Mouse (Mus musculus) megakaryocyte, embryonic 14.5 days (primary cell): ENCODE measurements around the gene Cacna1d. TPM values are rescaled to one million over a fixed set of nuclear protein-coding genes. Genes with fewer than 3 reads are reported as not detected.
A peak's percentile ranks its signal among the peaks of the same experiment; 100 is the strongest.

Experiments
- H3K27me3 ChIP-seq: replicated peaks from 2 replicates; pipeline ENCODE3; 2012; ENCODE audit warnings: inconsistent platforms
- H3K36me3 ChIP-seq: replicated peaks from 2 replicates; pipeline ENCODE3; 2012; ENCODE audit warnings: low read length, inconsistent platforms, mixed read lengths
- H3K4me1 ChIP-seq: 2 replicates; pipeline ENCODE4 v1.6.1; 2012; ENCODE audit warnings: inconsistent platforms
- H3K4me3 ChIP-seq: replicated peaks from 2 replicates; pipeline ENCODE3; 2012; ENCODE audit warnings: moderate library complexity, mild to moderate bottlenecking, inconsistent platforms
- H3K9me3 ChIP-seq: 2 replicates; pipeline ENCODE4 v1.6.1; 2012; ENCODE audit warnings: inconsistent platforms
- FLI1 ChIP-seq: IDR thresholded peaks from 2 replicates; pipeline ENCODE4 v1.6.1; 2012; ENCODE audit warnings: low read length, inconsistent platforms, mixed read lengths
- GATA1 ChIP-seq: IDR thresholded peaks from 3 replicates; pipeline ENCODE4 v1.6.1; 2012; ENCODE audit warnings: mixed read lengths, low read length, inconsistent platforms, borderline replicate concordance
- polyA plus RNA-seq: library from polyadenylated mRNA; stranded (reverse); fragments of >175 nt; gene quantifications from 2 replicates; pipeline ENCODE4 v1.2.3, GENCODE M21; 2012; ENCODE audit warnings: low replicate concordance; ENCODE audit not compliant: insufficient read depth

The Cacna1d gene
- polyA plus RNA-seq, 1 experiment = 0.02 TPM

DNA sequence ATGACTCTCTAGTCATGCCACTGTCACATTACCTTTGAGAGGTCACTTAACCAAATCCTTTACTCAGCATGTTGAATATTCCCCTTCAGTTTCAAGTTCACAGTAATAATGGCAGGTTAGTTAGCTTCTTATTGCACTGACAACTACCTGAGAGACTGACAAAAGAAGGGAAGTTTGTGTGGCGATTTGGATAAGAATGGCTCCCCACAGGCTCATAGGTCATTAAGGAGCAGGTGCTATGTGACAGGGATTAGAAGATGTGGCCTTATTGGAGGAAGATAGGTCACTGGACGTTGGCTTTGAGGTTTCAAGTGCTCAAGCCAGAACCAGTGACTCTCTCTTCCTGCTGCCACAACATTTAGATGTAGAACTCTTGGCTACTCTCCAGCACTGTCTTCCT lies 77.1 kb downstream of the Cacna1d start:
- no peak overlapping the region for H3K4me3 ChIP-seq
- H3K36me3 ChIP-seq = no peaks in the 10 kb centered on the region
- H3K27me3 ChIP-seq = no peaks in the 10 kb centered on the region
- H3K4me1 ChIP-seq = no peaks in the 10 kb centered on the region
- TF ChIP-seq FLI1 (no peak), GATA1 (no peak)
- H3K9me3 ChIP-seq = peaks cover 9% of the 10 kb centered on the region

DNA sequence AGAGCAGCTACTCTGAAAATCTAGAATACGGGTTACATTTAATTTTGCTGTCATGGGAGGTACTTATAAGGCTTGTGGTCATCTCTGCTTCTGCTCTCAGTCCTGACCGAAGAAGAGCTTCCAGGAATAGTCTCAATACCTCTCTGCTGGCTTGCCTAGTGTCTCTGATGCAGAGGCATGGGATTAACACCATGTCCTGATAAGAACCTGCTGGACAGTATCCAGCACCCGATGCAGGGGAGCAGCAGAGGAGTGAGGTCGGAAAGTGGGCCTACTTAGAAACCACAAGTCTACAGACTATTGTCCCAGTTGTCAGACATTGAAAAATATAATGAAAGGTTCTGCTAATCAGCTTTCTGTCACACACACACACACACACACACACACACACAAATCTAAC lies 81.9 kb downstream of the Cacna1d start:
- TF ChIP-seq FLI1 (no peak), GATA1 (no peak)
- no peaks in the 10 kb centered on the region for H3K36me3 ChIP-seq
- H3K27me3 ChIP-seq = peaks cover 2% of the 10 kb centered on the region
- H3K9me3 ChIP-seq = peaks cover 11% of the 10 kb centered on the region
- no peak overlapping the region for H3K4me3 ChIP-seq
- peaks cover 11% of the 10 kb centered on the region for H3K4me1 ChIP-seq

DNA sequence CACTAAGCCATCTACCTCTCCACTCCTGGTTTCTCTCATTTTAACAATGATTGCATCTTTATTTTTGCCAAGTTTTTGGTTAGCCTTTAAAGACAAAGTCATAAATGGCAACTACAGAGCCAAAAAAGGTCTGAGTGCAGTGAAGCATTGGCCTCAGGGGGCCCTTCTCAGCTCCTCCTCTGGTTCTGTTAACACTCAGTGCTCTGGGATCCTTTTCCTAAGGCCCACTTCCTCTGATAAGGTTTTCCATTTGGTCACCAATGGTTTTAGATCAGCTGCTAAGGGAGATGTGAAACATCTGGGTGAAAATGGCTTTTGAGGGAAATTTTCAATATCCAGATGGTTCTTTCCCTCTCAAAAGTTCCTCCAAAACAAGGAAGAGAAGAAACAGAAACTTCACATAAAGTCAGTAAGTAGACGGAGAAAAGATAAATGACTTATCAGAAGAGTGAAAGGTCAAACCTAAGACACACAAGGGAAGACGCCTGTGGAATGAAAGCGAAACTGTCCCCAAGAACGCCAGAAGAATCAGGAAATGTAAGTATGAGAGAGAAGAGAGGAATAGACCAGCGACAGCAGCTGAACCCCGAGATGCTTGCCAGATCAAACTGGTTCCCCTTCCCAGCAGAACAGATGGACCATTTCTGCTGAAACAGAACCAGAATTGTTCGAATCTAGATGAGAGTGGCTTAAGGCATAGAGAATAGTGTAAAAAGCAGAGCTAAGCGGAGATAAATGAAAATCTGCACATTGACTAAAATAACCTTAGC lies 85.6 kb downstream of the Cacna1d start:
- no peak for TF ChIP-seq FLI1
- no peak for TF ChIP-seq GATA1
- H3K4me1 ChIP-seq = peaks cover 11% of the 10 kb centered on the region
- H3K27me3 ChIP-seq = peaks cover 4% of the 10 kb centered on the region
- H3K36me3 ChIP-seq = no peaks in the 10 kb centered on the region
- peak overlapping the region; percentile 73 for H3K4me3 ChIP-seq
- H3K9me3 ChIP-seq = peaks cover 9% of the 10 kb centered on the region

DNA sequence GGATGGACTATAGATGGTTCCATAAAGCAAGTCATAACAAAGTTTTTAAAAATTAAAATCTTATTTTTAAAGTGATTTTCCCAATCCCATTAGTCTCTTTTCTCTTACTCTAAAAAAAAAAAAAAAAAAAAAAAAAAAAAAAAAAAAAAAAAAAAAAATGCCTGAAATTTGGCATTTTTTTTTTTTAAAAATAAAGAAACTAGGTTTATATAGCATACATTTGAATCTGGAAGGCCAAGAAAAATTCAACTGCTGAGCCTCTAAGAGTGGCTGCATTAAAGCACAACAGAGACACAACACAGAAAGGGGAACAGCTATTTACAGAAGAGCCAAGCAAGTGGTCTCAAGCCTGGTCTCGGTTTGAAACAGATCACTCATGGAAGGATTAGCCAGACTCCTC lies 112.9 kb downstream of the Cacna1d start:
- Histone ChIP-seq H3K27me3 (no peaks in the 10 kb centered on the region), H3K9me3 (peaks cover 3% of the 10 kb centered on the region; the same call in 1 of the 2 replicates), H3K4me3 (no peak overlapping the region), H3K36me3 (no peaks in the 10 kb centered on the region), H3K4me1 (no peaks in the 10 kb centered on the region)
- TF ChIP-seq FLI1 (no peak), GATA1 (no peak)

DNA sequence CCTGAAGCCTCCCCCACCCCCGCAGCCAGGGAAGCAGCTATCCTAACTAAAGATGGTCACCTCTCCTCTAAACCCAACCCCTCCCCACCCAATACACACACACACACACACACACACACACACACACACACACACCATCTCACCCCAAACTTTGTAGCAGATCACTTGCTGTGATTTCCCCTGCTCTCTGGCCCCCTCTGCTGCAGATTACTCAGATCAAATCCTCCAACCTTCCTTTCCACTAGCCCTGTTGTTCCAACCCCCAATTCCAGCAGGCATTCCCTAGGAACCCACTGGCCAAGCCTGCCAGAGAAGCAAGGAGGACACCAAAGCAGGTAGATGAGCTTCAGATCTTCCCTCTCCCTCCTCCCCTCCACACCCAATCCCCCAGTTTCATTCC lies 118.4 kb downstream of the Cacna1d start:
- H3K36me3 ChIP-seq = no peaks in the 10 kb centered on the region
- H3K4me1 ChIP-seq = no peaks in the 10 kb centered on the region
- H3K27me3 ChIP-seq = peaks cover 8% of the 10 kb centered on the region
- H3K4me3 ChIP-seq = no peak overlapping the region
- no peak for TF ChIP-seq GATA1
- TF ChIP-seq FLI1 = no peak
- peaks cover 3% of the 10 kb centered on the region; the same call in 1 of the 2 replicates for H3K9me3 ChIP-seq

DNA sequence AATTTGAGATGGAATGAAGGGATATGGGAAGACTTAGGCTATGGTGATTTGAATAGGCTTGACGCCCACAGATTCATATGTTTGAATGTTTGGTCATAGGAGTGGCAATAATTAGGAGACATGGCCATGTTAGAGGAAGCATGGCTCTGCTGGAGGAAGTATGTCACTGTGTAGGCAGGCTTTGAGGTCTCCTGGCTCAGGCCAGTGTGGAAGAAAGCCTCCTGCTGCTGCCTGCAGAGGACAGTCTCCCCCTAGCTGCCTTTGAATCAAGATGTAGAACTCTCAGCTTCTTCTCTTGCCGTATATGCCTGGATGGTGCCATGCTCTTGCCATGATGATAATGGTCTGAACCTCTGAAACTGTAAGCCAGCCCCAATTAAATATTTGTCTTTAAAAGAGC lies 120.2 kb downstream of the Cacna1d start:
- no peak for TF ChIP-seq GATA1
- no peak for TF ChIP-seq FLI1
- Histone ChIP-seq H3K9me3 (peaks cover under 1% of the 10 kb centered on the region; the same call in 1 of the 2 replicates), H3K4me1 (no peaks in the 10 kb centered on the region), H3K4me3 (no peak overlapping the region), H3K27me3 (peaks cover 8% of the 10 kb centered on the region), H3K36me3 (no peaks in the 10 kb centered on the region)

DNA sequence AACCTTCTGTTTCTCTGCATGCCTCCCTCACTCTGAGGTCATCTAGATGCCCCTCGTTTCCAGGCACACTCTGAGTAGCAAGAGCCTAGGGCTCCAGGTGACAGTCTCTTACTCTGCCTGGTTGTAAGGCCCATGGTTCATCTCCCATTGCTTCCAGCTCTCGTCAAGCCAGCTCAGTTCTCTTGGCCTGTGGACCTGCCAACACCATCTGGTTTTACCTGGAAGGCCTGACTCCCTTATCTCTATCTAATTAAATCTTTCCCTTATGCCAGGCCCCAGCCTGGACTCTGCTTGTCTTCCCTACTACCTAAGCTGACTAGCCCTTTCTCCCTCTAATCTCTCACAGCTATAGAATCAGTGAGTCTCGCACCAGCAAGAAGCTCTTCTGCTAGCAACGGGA lies 124.2 kb downstream of the Cacna1d start:
- peaks cover 8% of the 10 kb centered on the region for H3K27me3 ChIP-seq
- no peak overlapping the region for H3K4me3 ChIP-seq
- TF ChIP-seq FLI1 = no peak
- no peak for TF ChIP-seq GATA1
- H3K4me1 ChIP-seq = no peaks in the 10 kb centered on the region
- H3K36me3 ChIP-seq = no peaks in the 10 kb centered on the region
- H3K9me3 ChIP-seq = no peaks in the 10 kb centered on the region

DNA sequence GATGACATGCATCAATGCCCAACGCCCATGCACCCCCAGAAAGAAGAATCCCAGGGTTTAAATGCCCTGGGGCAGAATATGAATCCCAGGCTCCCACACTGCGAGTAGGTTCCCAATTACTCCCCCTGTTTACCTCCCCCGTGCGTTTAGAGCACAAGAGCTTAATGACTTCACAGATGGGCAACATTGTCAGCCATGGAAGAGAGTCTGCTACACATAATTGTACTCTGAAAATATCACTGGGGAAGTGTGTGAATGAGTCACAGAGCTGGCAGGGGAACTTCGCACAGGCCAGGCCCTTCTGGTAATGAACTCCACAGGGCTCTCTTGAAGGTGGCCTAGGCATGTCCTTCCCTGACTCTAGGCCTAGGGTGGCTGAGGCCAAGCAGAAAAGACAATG lies 125.4 kb downstream of the Cacna1d start:
- Histone ChIP-seq H3K27me3 (peaks cover 8% of the 10 kb centered on the region), H3K4me1 (no peaks in the 10 kb centered on the region), H3K9me3 (no peaks in the 10 kb centered on the region), H3K36me3 (no peaks in the 10 kb centered on the region), H3K4me3 (no peak overlapping the region)
- TF ChIP-seq GATA1 = no peak
- no peak for TF ChIP-seq FLI1

DNA sequence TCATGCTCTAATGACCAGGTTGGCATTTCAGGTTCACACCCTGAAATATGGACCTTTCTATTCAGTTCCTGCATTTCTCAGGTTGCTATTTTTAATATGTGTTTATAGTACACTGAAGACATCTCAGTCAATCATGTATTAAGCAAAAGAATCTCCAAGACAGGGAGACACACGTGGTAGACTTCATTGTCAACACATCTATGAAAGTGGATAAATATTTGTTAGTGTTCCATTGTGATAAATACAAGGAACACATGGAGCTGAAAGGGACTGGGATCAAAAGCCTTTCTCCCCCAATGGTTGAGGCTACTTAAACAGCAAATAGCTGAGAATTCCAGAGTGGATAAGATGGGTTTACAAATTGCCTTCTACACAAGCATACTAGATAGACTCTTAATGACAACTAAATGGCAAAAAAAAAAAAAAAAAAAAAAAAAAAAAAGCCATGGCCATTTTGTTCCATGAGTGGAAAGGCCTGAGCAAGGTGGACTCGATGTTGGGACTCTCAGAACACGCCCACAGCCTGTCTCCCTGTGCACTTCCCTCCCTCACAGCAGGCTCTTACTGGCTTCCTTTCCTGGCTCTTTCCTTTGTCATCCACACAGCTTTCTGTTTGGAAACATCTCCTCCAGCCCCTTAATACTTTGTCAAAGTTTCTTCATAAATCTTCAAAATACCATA lies 127.6 kb downstream of the Cacna1d start:
- peaks cover 3% of the 10 kb centered on the region for H3K27me3 ChIP-seq
- TF ChIP-seq FLI1 (no peak), GATA1 (no peak)
- no peak overlapping the region for H3K4me3 ChIP-seq
- no peaks in the 10 kb centered on the region for H3K9me3 ChIP-seq
- no peaks in the 10 kb centered on the region for H3K36me3 ChIP-seq
- H3K4me1 ChIP-seq = no peaks in the 10 kb centered on the region

DNA sequence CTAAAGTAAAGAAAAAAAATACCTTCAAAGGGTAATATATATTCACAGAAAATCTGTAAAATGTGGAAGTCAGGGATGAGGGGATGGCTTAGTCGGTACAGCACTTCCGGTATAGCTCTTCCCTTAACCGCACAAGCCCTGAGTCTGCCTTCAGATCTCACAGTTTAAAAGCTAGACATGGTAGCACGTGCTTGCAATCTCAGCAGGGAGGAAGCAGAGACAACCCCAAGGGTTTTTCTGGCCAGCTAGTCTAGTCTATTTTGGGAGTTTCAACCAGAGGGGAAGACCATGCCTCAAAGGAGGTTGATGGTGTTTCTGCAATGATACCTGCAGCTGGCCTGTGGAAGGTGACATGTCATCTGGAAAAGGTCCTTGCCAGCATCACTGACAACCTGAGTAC lies 128.9 kb downstream of the Cacna1d start:
- Histone ChIP-seq H3K4me3 (no peak overlapping the region), H3K4me1 (no peaks in the 10 kb centered on the region), H3K9me3 (no peaks in the 10 kb centered on the region), H3K27me3 (peaks cover 4% of the 10 kb centered on the region), H3K36me3 (no peaks in the 10 kb centered on the region)
- TF ChIP-seq GATA1 (no peak), FLI1 (no peak)

DNA sequence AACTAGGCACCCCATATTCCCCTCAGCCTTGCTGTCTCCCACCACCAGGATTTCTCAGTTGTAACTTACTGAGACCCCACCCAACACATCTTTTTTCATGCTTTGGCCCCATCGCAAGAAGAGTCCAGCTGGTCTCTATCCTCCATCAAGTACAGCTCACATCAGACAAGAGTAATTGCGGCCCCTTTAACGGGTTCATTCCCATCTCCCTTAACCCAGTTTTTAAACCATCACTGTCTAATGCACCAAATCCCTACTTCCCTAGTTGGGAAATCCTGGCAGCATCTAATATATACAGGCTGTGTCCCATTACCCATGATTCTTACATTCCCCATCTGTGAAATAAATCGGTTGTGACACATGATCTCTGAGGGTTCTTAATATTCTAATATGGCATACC lies 130.8 kb downstream of the Cacna1d start:
- H3K27me3 ChIP-seq = peaks cover 16% of the 10 kb centered on the region
- H3K4me3 ChIP-seq = no peak overlapping the region
- H3K9me3 ChIP-seq = no peaks in the 10 kb centered on the region
- H3K36me3 ChIP-seq = no peaks in the 10 kb centered on the region
- TF ChIP-seq FLI1 = no peak
- no peak for TF ChIP-seq GATA1
- no peaks in the 10 kb centered on the region for H3K4me1 ChIP-seq
